Mouse (Mus musculus): ENCODE measurements around the gene D10Jhu81e.
"Not testable (repeated sequence)": the region's sequence is repeated elsewhere in the genome, so short reads cannot be mapped to it uniquely, and the experiment has no call there.

The D10Jhu81e gene

DNA sequence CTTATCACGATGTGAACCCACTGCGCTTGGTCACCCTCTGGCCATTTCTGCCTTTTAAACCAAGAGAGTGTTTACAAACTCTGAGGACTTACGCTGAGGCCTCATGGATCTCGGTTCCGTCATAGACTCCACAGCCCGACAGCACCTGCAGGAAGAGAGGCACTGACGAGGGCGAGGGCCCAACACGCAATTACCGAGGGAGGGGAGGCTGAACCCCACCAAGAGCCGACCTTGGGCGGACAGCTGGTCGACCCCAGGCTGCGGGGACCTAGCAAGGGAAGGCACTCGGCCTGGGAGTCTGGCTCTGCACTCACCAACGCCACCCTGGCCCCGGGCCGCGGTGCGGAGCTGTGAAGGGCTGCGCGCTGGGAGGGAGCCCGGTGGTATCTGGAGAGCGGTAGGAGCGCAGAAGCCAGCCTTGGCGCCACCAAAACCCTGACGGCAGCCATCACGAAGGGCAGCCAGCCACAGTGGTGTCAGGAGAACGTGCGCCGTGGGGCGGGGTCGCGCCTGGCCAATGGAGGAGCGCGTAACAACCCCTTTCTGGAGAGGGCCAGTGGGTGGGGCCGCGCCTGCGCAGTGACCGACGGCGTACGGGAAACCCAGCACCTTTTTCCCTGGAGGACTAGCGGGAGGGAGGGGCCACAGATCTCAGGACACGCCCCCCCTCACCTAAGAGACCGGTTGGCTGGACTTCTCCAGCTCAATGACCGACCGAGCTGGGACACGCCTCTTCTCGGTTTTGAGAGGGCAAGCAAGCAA, at the start of gene D10Jhu81e:
Gene D10Jhu81e (minus strand): TSS at position 502 of the 762 bp plus-strand sequence.
- peak; percentile 99 to 100 for DNase-seq (ENCODE audit: low spot score in 2 of 2)

DNA sequence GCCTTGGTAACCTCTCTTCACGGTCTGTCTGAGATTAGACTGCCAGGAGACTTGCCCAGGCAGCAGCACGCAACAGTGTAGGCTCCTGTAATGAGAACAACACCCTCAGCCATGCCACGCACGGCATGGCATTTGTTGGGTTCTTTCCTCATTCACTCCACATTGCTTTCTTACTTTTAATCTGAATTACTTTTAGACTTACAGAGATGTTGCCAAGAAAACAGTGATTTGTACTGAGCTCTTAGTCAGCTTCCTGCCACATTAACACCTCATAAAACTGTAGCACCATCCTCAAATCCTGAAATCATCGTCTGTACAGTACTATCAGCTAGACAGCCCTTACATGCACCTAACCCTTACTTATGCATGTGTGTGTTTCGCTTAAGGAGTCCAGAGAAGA, 49.0 kb upstream of the D10Jhu81e start:
- DNase-seq (ENCODE audit: low spot score in 2 of 2): no peak

DNA sequence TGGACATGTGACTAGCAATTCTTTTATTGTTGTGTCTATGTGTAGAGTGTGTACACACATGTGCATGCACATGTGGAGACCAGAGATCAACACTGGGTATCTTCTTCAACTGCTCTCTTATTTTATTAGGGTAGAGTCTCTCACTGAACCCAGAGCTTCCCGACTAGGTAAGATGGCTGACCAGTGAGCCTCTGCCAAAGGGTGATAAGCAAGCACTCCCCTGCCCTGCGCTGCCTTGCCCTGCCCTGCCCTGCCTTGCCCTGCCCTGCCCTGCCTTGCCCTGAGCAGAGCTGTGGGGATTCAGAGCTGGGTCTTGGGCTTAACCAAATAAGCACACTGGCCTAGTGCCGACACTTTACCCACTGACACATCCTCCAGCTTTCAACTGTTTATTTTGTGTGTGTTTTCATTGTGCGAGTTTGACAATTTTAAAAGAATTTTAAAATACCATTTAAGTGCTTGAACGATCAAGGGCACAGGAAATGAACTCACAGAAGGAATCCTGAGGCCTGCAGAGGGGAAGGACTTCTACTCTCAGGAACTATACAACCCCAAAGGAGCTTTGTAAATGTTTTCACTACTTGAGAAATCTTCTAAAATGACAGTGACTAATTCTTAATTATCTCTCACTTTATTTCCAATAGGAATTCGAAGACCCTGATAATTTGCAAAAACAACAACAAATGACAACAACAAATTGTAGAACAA, 46.9 kb upstream of the D10Jhu81e start:
- DNase-seq (ENCODE audit: low spot score in 2 of 2): no peak

DNA sequence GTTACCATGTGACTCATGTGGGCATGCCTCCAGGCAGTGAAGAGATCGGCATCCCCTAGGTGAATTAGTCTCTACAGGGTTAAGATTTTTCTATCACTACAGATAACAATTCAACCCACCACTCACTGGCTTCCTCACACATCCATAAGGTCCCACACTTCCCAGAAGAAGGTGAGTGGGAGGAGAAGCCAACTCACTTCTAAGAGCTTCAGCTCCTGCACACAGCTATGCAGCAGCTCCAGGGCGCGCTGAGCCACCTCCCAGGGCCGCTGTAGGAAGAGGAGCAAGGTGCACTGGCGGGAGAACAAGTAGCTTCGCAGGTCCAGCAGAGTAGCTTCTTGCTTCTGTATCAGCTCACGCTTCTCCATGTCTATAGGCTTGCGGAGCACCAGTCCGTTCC, 44.8 kb upstream of the D10Jhu81e start:
- no peak for DNase-seq (ENCODE audit: low spot score in 2 of 2)

DNA sequence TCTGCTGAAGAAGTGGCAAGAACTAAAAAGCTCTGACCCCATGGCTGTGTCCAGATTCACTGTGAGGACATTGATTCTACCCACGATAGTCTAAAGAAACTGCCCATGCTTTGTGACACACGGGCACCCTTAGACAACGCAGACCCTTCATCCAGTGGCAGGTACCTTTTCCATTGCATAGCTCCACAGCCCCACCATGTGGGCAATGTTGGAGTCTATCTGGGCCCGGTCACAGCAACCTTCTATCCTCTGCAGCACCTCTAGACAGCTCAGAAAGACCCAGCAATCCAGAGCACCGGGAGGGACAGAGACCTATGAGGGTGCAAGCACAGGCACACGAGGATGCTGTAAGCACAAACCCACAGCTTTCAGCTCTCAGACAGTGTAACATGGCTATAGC, 41.7 kb upstream of the D10Jhu81e start:
- DNase-seq (ENCODE audit: low spot score in 2 of 2): peak in 1 of 2 experiments; percentile 31

DNA sequence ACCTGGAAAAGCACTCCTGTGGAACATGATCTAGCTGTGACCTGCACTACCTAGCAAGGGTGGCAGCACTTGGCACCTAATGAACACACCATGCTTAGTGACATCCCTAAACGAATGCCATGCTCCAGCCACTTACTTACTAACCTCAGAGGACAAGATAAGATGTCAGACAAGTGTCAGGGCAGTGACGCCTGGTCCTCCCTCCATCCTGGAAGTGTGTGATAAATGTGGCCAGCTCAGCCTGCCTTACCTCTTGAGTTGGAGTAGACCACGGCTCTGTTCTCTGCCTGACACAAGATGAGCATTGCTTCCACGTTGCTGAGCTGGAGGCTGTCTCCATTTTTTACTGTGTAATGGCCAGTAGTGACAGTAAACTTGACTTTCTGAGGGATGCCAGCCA, 31.6 kb upstream of the D10Jhu81e start:
- no peak for DNase-seq (ENCODE audit: low spot score in 2 of 2)

DNA sequence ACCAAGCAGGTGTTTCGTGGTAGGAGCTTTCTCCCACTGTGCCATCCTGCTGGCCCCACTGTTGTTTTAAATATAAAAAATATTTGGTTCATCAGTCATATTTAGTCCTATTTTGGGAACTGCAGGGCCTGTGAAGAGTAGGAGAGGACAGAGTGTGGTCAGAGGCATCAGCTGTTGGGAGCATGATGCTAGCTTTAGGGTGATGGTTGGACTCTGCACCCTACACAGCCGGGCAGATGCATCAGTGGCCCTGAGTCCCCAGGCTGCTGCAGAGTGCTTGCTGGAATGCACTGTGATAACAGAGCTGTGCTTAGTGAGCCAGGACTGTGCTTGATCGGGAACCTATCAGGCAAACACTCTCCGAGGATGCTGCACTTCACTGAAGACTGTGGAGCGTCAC, 23.4 kb upstream of the D10Jhu81e start:
- DNase-seq (ENCODE audit: low spot score in 2 of 2): no peak

DNA sequence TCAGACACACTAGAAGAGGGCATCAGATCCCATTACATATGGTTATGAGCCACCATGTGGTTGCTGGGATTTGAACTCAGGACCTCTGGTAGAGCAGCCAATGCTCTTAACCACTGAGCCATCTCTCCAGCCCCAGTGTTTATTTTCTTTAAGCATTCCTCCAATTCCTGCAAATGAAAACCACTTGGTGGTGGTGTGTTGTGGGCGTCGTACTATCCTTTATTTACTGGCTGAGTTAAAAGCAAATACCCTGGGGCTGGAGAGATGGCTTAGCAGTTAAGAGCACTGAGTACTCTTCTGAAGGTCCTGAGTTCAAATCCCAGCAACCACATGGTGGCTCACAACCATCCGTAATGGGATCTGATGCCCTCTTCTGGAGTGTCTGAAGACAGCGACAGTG, 16.5 kb upstream of the D10Jhu81e start:
- not testable (repeated sequence) for DNase-seq (ENCODE audit: low spot score in 2 of 2)

DNA sequence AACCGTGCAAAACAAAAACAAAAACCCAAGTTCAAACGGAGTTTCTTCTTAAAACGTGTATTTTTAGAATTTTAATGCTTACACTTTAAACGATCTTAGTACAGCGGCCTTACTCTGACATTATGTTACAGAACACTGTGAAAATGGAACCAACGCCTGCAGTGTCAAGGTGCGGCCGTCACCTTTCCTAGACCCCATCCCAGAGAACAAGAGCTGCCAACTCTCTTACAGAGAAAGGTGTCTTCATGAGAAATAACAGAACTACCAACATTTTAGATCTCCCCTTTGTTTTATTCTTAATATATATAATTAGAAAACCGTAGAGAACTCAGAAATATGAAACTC, 15.8 kb upstream of the D10Jhu81e start:
- DNase-seq (ENCODE audit: low spot score in 2 of 2): no peak

DNA sequence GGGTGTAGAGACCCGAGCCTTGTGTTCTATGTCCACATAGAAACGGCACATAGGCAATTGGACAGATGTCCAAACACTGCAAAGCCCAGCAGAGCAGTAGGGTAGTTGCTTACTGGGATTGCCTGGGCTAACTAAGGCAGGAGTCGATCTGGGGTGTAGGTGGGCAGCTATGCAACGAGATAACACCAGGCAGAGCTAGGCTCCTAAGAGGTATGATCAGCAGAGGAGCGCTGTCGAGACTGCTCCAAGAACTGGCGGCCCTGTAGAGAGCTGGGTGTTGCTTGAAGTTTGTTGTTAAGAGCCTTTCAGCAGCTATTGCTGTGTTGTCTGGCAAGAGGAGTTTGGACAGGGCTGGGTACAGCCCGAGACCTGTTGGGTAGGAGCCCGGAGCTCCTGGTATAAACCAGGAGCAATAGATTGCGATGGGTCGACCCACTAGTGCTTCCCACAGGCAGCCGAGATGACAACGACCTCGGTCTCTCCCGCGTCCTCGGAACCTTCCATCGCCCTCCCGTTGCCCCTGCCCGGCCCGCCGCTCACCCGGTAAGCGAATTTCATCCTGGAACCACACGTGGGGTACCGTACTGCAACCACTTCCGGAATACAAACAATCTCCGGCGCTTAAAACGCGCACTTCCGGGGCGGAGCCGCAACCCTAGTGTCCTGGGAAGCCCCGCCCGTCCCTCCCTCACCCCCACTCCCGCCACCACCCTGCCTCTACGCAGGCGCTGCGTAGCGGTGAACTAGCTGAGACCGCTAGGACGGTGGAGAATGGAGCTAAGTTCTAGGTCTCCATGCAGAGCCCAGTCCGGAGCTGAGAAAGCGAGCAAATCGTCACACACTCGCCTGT, 15.2 kb upstream of the D10Jhu81e start, which contains the start of gene Pwp2:
Gene Pwp2 (minus strand): TSS at position 619 of the 850 bp plus-strand sequence.
- DNase-seq (ENCODE audit: low spot score in 2 of 2): peak; percentile 82 to 87

DNA sequence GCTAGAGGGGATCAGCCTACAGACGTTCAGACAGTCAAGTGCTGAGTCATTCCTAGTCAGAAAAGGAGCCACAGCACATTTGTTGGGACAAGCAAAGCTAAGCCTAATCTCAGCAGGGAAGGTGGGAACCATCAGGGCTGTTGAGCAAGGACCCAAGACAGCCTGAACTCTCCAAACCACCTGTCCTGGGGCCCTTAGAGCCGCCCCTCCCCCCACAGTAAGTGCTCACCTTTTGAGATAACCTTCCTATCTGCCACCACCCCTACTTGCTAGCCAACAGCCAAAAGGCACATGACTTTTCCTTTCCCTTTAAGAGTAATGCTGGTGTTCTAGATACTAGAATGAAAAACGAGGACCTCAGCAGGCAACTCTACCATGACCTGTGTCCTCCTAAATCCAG, 14.0 kb upstream of the D10Jhu81e start:
- DNase-seq (ENCODE audit: low spot score in 2 of 2): no peak

DNA sequence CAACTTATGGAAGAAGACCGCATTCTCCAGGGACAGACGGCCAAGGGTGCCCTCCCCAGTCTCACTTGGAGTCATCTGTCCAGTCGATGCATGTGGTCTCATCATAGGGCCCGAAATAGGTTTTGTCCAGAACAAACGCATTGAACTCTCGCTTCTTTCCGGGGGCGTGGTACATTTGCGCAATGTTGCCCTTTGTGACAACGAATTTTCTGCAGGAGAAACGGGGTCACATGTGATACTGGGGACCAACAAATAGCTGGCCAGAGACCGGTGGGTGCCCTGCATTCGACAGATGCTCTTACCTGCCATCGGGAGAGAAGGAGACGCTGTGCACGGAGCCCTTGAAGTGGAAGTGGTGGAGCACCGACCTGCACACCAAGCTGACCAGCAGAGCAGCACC, 12.7 kb upstream of the D10Jhu81e start:
- DNase-seq (ENCODE audit: low spot score in 2 of 2): no peak

DNA sequence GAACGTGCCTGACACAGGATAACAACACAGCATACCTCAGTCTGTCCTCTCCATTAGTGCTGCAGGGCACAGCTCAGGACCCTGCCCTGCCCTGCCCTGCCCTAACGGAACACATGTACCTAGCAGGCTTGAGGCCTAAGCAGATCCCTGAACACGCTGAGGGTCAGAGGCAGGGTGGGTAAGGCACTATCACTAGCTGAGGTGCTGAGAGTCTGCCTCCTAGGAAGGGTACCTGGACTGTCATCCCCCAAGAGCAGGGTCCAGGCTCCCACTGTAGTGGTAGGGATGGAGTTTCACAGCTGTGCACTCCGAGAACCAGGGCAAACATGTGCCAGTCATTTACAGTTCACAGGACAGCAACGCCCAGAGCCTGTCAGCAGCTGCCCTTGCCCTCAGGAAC, 4.9 kb upstream of the D10Jhu81e start:
- no peak for DNase-seq (ENCODE audit: low spot score in 2 of 2)

DNA sequence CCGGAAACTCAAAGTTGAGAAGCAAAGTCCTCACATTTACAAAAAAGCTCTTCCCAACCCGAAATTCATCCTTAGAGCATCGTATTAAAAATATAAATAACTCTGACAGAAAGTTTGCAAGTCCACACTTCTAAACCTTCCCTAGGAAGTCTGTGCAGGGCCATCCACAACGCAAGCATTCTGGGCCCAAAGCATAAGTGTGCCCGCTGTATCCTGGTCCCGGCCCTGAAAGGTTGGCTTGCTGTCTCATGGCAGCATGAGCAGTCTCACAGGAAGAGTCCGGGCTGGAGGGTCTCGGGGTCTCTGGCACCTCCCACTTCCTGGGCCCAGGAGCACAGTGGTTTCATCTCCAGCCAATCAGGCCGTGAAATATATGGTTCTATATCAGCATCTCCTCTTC, 2.0 kb upstream of the D10Jhu81e start:
- no peak for DNase-seq (ENCODE audit: low spot score in 2 of 2)

DNA sequence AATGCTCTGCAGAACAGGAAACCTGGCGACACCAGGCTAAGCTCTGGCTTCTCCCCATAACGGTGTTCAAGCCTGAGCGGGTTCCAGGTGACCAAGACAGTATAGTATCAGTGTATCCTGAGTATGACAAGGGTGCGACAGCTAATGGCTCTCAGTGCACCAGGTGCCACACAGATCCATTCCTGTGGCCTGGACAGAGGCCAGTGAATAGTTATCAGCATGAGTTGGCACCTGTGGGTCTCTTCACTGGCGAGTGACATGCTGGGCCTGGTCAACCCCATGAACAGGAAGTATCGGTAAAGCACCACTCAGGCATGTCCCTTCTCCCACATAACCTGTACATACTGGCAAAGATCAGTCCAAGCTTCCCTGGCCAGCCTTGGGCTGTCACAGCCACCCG, 1.5 kb upstream of the D10Jhu81e start:
- no peak for DNase-seq (ENCODE audit: low spot score in 2 of 2)

DNA sequence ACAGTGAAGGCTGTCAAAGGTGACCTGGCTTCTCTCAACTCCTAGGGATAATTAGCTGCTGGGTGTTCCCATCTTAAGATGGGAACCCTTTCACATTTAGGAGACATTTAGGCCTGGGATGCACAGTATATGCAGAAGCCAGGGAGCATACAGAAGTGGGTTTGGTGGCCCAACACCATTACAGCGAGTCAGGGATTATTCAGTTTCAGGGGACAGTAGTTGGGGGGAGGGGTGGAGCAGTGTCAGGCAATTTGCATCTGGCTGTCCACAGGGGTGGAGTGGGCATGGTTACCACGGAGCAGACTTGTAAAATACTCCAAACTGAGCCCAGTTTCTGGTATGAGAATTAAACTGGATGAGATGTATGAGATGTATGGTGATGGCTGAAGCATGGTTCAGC, 863 bp upstream of the D10Jhu81e start:
- DNase-seq (ENCODE audit: low spot score in 2 of 2): no peak

DNA sequence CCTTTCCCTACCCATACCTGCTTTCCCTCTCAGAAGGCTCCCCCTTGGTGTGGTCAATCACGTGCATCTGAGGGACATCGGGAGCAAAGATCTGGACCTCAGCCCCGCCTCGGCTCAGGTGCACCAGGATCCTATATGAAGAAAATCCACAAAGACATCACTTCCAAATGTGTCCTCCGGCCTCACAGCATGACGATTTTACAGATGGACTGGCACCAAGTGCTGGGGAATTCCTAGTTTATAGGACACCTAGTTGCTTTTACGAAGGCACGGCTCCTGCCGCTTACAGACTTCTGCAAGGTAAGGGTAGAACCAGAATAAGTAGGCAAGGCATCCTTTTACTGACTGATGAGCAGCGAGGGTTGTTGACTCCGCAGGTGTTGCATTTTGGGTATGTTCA, 790 bp downstream of the D10Jhu81e start:
- no peak for DNase-seq (ENCODE audit: low spot score in 2 of 2)

DNA sequence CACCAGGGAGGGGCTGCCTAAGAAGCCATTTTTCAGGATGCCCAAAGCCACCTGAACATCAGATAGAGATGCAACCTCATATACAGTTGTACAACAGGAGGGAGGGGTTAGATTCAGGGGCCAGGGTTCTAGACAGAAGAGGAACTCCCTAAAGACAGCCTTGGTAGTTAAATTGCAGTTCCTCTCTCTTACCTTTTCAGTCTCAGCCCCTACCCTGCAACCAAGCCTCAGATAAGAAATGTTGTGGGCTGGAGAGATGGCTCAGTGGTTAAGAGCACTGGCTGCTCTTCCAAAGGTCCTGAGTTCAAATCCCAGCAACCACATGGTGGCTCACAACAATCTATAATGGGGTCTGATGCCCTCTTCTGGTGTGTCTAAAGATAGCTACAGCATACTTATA, 1.8 kb downstream of the D10Jhu81e start:
- no peak for DNase-seq (ENCODE audit: low spot score in 2 of 2)

DNA sequence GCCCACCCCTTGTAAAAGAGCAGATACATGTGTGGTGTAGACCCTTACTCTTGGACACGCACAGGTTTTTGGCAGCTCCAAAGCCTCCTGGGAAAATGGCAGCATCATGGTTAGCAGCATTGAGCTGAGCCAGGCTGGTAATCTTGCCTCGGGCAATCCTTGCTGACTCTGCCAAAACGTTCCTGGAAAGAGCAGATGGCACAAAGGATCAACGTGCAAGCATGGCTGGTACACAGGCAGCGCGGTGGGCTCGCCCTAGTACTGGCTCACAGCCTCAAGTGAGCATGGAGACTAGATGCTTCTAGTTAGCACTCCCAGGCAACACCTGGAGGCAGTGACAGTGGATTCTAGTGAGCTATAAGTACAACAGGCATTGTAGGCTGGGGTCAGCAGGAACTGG, 2.2 kb downstream of the D10Jhu81e start:
- no peak for DNase-seq (ENCODE audit: low spot score in 2 of 2)

DNA sequence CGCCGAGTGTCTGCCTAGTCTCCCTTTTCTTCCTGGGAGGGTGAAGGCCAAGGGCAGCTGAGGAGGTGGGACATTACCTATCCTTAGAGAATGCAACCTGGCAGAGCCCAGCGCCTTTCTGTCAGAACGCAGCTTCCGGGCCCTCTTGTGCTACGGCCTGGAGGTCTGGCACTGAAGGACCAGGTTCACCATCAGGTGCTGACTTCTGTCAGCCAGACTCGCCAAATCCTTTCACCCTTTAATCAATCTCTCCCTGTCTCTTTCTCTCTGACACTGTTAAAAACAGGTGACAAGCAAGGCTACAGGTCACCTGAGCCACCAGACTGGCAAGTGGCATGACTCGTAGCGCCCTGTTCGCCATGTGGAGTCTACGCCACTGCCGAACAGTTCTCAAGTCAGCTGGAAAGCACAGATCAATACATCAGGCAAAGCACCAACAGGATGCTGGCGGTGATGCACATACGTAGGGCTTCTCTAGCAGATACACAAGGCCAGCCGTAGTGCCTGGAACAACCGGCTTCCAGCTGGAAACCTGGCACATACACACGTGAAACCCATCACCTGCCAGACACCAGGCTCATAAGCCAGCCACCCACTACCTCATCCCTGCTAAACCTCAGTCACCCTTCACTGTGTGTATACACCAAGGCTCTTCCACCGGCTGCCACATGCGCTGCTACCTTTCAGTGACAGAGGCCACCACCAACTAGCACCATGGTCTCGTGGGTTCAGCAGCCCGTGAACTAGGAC, 4.2 kb downstream of the D10Jhu81e start:
- no peak for DNase-seq (ENCODE audit: low spot score in 2 of 2)

DNA sequence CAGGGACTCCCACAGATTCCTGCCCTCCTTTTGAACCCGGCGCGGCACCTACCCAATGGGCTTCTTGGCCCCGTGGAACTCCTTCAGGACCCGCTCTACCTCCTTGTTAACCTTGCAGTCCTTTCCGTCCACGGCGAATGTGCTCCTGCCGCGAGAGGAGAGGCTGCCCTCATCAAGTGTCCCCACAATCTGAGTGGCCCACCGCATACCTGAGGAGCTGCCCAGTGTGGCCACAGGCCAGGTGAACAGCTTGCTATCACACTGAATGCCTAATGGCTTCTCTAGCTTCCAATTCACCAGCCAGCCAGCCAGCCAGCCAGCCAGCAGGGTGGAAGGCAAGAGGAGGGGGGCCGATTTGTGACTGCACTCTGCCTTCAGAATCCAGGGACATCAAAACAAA, 4.8 kb downstream of the D10Jhu81e start:
- DNase-seq (ENCODE audit: low spot score in 2 of 2): no peak

DNA sequence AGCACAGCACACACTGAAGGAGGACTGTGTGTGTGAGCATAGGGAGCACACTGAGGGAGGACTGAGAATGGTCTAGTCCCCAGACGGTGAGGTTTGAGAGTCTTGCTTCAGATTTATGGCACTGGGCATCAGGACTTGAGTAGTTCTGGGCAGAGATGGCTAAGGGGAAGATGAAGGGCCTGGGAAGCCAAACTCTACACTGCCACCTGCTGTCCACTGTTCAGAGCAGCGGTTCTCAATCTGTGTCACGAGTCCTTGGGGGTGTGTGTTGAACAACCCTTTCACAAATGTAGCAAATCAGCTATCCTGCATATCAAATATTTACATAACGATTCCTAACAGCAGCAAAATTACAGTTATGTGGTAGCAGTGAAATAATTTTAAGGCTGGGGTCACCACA, 5.7 kb downstream of the D10Jhu81e start:
- DNase-seq (ENCODE audit: low spot score in 2 of 2): peak; percentile 27 to 67
